Mouse (Mus musculus): Measurements from ENCODE around the gene Uhrf1.

DNA sequence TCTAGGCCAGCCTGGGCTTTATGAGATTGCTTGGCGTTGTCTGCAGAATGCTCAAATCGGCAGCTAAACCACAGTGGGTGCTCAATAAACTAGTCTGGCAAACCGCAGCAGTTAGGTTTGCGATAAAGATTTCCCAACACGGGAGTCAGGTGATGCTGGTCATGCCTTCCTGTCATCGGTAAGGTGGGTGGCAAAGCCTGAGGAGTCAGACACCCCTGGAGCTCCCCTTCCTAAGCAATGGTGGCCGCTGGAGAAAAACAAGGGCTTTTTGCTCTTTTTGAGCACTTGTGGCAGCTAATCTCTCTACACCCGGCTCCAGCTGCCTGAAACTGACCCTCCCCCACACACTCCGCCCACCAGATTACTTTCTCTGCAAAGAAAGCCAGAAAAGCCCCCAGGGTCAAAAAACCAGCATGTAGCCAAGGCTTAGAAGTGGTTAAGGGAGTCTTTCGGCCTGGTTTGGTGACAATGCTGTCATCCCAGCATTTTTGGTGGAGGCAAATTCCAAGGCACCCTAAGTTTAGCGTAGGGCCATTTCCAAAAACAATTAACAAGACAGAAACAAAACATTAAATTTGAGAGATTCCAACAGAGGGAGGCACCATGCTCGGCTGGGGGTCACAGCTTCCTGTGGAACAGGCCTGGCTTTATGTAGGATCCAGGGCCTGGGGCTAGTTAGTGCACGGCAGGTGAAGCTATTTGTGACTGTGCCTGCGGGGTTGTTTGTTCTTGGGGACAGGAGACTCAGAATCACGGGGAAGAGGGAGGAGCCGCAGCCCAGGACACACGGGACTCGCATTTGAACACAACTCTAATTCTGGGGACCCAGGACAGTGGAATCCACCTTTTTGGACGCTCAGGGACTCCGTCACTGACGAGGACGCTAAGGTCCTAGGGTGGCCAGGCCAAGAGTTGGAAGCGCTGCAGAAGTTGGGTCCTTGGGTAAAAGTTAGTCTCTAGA, 13.5 kb upstream of the Uhrf1 start:
- TF ChIP-seq GATA1 (IDR thresholded peaks at IDR 0.05; ENCODE audit: low read length) (no peak), TAL1 (IDR thresholded peaks at IDR 0.05; ENCODE audit: low read length) (no peak)

Measured in erythroblast, embryonic 14.5 days (primary cell).